Mouse (Mus musculus) heart, embryonic 15.5 days (tissue): ENCODE results near the gene Phf5a. TPM values are rescaled to one million over a fixed set of nuclear protein-coding genes. Genes with fewer than 3 reads are reported as not detected.

ENCODE experiments used
- ATAC-seq: fragments of 200-750 bp; cut with Nextera tagmentation; replicated peaks from 2 replicates; pipeline ENCODE4 v1.8.0; 2017; ENCODE audit warnings: low read depth, moderate TSS enrichment; ENCODE audit not compliant: insufficient number of reproducible peaks, insufficient read depth, low FRiP score
- H3K27ac ChIP-seq: fragments of 300-500 bp; sonication (generic); 2 replicates; pipeline ENCODE4 v1.5.1; 2015; ENCODE audit warnings: mild to moderate bottlenecking, inconsistent platforms
- H3K27me3 ChIP-seq: fragments of 300-500 bp; sonication (generic); 2 replicates; pipeline ENCODE4 v1.6.1; 2015; ENCODE audit warnings: inconsistent platforms
- H3K36me3 ChIP-seq: fragments of 300-500 bp; sonication (generic); 2 replicates; pipeline ENCODE4 v1.6.1; 2015; ENCODE audit warnings: mild to moderate bottlenecking, inconsistent platforms
- H3K4me1 ChIP-seq: fragments of 300-500 bp; sonication (generic); replicated peaks from 2 replicates; pipeline ENCODE4 v1.6.1; 2015; ENCODE audit warnings: inconsistent platforms
- H3K4me2 ChIP-seq: fragments of 300-500 bp; sonication (generic); 2 replicates; pipeline ENCODE4 v1.6.1; 2015; ENCODE audit warnings: inconsistent platforms, mild to moderate bottlenecking, moderate library complexity
- H3K4me3 ChIP-seq: fragments of 300-500 bp; sonication (generic); 2 replicates; pipeline ENCODE4 v1.5.1; 2015; ENCODE audit warnings: mild to moderate bottlenecking, inconsistent platforms
- H3K9ac ChIP-seq: fragments of 300-500 bp; sonication (generic); 2 replicates; pipeline ENCODE4 v1.6.1; 2015; ENCODE audit warnings: mild to moderate bottlenecking, inconsistent platforms
- H3K9me3 ChIP-seq: fragments of 300-500 bp; sonication (generic); replicated peaks from 2 replicates; pipeline ENCODE4 v1.6.1; 2016; ENCODE audit warnings: inconsistent platforms
- WGBS: fragments of 180-500 bp; shearing (Covaris S2); methylation state at CpG from one replicate; pipeline ENCODE4 v1.1.7; 2015; ENCODE audit warnings: mixed read lengths; 5-methylcytosine and 5-hydroxymethylcytosine counted together
- polyA plus RNA-seq: library from polyadenylated mRNA; unstranded; fragments of >200 nt; fragmentation: Nextera tagmentation; extraction: Ambion mirVana; gene quantifications from 2 replicates; pipeline ENCODE4 v1.2.1, GENCODE M21; 2015

Phf5a gene
- polyA plus RNA-seq, 1 experiment from 2014 or later, result 70.5 TPM

- Histone ChIP-seq H3K36me3 (no peaks in the 10 kb centered on the region), H3K27ac (peak overlapping the region; percentile 83), H3K4me2 (no peak overlapping the region; the same call in 1 of the 2 replicates), H3K4me1 (peaks cover 69% of the 10 kb centered on the region), H3K27me3 (no peaks in the 10 kb centered on the region), H3K9me3 (no peaks in the 10 kb centered on the region), H3K4me3 (no peak overlapping the region), H3K9ac (no peak overlapping the region)
- ATAC-seq, result peak; percentile 66
- WGBS, result 42% methylated on average over 3 of the region's 3 CpGs
Observed at GRCm38 (mm10) chr15:81834171-81834841, 37.4 kb downstream of the Phf5a start.

- no peak overlapping the region for H3K4me3 ChIP-seq
- H3K4me1 ChIP-seq, result peaks cover 61% of the 10 kb centered on the region
- no peak for ATAC-seq
- H3K27ac ChIP-seq, result peak overlapping the region; percentile 83; the same call in 1 of the 2 replicates
- no peaks in the 10 kb centered on the region for H3K27me3 ChIP-seq
- no peaks in the 10 kb centered on the region for H3K9me3 ChIP-seq
- WGBS, result 76% methylated on average over 4 of the region's 4 CpGs
- no peak overlapping the region for H3K9ac ChIP-seq
- H3K4me2 ChIP-seq, result no peak overlapping the region
- H3K36me3 ChIP-seq, result no peaks in the 10 kb centered on the region
Observed at GRCm38 (mm10) chr15:81833481-81833880, 38.2 kb downstream of the Phf5a start.

GRCm38 (mm10) chr15:81832219-81832618, 39.5 kb downstream of the Phf5a start:
- Histone ChIP-seq H3K36me3 (peaks cover 5% of the 10 kb centered on the region), H3K9me3 (no peaks in the 10 kb centered on the region), H3K4me3 (no peak overlapping the region), H3K4me1 (peaks cover 52% of the 10 kb centered on the region), H3K4me2 (no peak overlapping the region), H3K9ac (no peak overlapping the region), H3K27me3 (no peaks in the 10 kb centered on the region), H3K27ac (no peak overlapping the region)
- WGBS, result 77% methylated on average over 3 of the region's 3 CpGs
- ATAC-seq, result no peak

GRCm38 (mm10) chr15:81831136-81831825, 40.4 kb downstream of the Phf5a start:
- WGBS, result 15% methylated on average over 24 of the region's 24 CpGs
- H3K9me3 ChIP-seq, result no peaks in the 10 kb centered on the region
- peaks cover 42% of the 10 kb centered on the region for H3K4me1 ChIP-seq
- H3K36me3 ChIP-seq, result peaks cover 9% of the 10 kb centered on the region
- H3K27ac ChIP-seq, result no peak overlapping the region
- peak; percentile 74 for ATAC-seq
- peak overlapping the region; percentile 39; the same call in 1 of the 2 replicates for H3K4me2 ChIP-seq
- no peak overlapping the region for H3K9ac ChIP-seq
- no peaks in the 10 kb centered on the region for H3K27me3 ChIP-seq
- no peak overlapping the region for H3K4me3 ChIP-seq

GRCm38 (mm10) chr15:81830530-81830929, 41.2 kb downstream of the Phf5a start:
- WGBS, result 86% methylated on average over 4 of the region's 4 CpGs

GRCm38 (mm10) chr15:81829208-81829580, 42.5 kb downstream of the Phf5a start:
- Histone ChIP-seq H3K9ac (no peak overlapping the region), H3K27me3 (no peaks in the 10 kb centered on the region), H3K4me2 (no peak overlapping the region), H3K4me1 (peaks cover 21% of the 10 kb centered on the region), H3K9me3 (no peaks in the 10 kb centered on the region), H3K4me3 (no peak overlapping the region), H3K36me3 (peaks cover 30% of the 10 kb centered on the region), H3K27ac (no peak overlapping the region)
- 61% methylated on average over 2 of the region's 2 CpGs for WGBS
- no peak for ATAC-seq

More at GRCm38 (mm10) chr15:81830530-81830929, 41.2 kb downstream of the Phf5a start:
- Histone ChIP-seq H3K9me3 (no peaks in the 10 kb centered on the region), H3K27me3 (no peaks in the 10 kb centered on the region), H3K4me1 (peaks cover 35% of the 10 kb centered on the region), H3K4me2 (no peak overlapping the region), H3K27ac (no peak overlapping the region), H3K9ac (no peak overlapping the region), H3K36me3 (peaks cover 16% of the 10 kb centered on the region), H3K4me3 (no peak overlapping the region)
- ATAC-seq, result no peak

GRCm38 (mm10) chr15:81828426-81829207, 43.1 kb downstream of the Phf5a start:
- no peak overlapping the region for H3K4me3 ChIP-seq
- no peak overlapping the region for H3K4me2 ChIP-seq
- peaks cover 35% of the 10 kb centered on the region for H3K36me3 ChIP-seq
- no peaks in the 10 kb centered on the region for H3K27me3 ChIP-seq
- ATAC-seq, result no peak
- no peaks in the 10 kb centered on the region for H3K9me3 ChIP-seq
- 67% methylated on average over 7 of the region's 7 CpGs for WGBS
- H3K27ac ChIP-seq, result no peak overlapping the region
- no peak overlapping the region for H3K9ac ChIP-seq
- peaks cover 16% of the 10 kb centered on the region for H3K4me1 ChIP-seq

GRCm38 (mm10) chr15:81824832-81825231, 46.9 kb downstream of the Phf5a start:
- Histone ChIP-seq H3K36me3 (peaks cover 63% of the 10 kb centered on the region), H3K4me1 (no peaks in the 10 kb centered on the region), H3K9me3 (no peaks in the 10 kb centered on the region), H3K9ac (no peak overlapping the region), H3K4me3 (no peak overlapping the region), H3K27me3 (no peaks in the 10 kb centered on the region), H3K27ac (no peak overlapping the region), H3K4me2 (no peak overlapping the region)
- WGBS, result 83% methylated on average over 3 of the region's 3 CpGs
- ATAC-seq, result no peak

- Histone ChIP-seq H3K27ac (no peak overlapping the region), H3K9ac (no peak overlapping the region), H3K4me2 (no peak overlapping the region), H3K9me3 (no peaks in the 10 kb centered on the region), H3K4me1 (no peaks in the 10 kb centered on the region), H3K36me3 (peaks cover 65% of the 10 kb centered on the region), H3K4me3 (no peak overlapping the region), H3K27me3 (no peaks in the 10 kb centered on the region)
- 85% methylated on average over 3 of the region's 3 CpGs for WGBS
- ATAC-seq, result no peak
Observed at GRCm38 (mm10) chr15:81822631-81823030, 49.1 kb downstream of the Phf5a start.

- H3K9ac ChIP-seq, result no peak overlapping the region
- no peak for ATAC-seq
- H3K27ac ChIP-seq, result no peak overlapping the region
- WGBS, result 85% methylated on average over 3 of the region's 3 CpGs
- no peak overlapping the region for H3K4me3 ChIP-seq
- H3K9me3 ChIP-seq, result no peaks in the 10 kb centered on the region
- H3K36me3 ChIP-seq, result peaks cover 55% of the 10 kb centered on the region
- 0 out of 2 replicates have a peak, but pooled peaks cover under 1% of the 10 kb centered on the region for H3K4me1 ChIP-seq
- no peaks in the 10 kb centered on the region for H3K27me3 ChIP-seq
- H3K4me2 ChIP-seq, result no peak overlapping the region
Observed at GRCm38 (mm10) chr15:81818404-81818803, 53.3 kb downstream of the Phf5a start.

GRCm38 (mm10) chr15:81814716-81815370, 56.9 kb downstream of the Phf5a start:
- H3K36me3 ChIP-seq, result peaks cover 29% of the 10 kb centered on the region; the same call in 1 of the 2 replicates
- 82% methylated on average over 12 of the region's 12 CpGs for WGBS
- H3K4me2 ChIP-seq, result no peak overlapping the region
- peaks cover 20% of the 10 kb centered on the region for H3K4me1 ChIP-seq
- no peak for ATAC-seq
- no peak overlapping the region for H3K9ac ChIP-seq
- H3K27ac ChIP-seq, result no peak overlapping the region
- no peaks in the 10 kb centered on the region for H3K9me3 ChIP-seq
- H3K27me3 ChIP-seq, result no peaks in the 10 kb centered on the region
- H3K4me3 ChIP-seq, result no peak overlapping the region
